Mouse (Mus musculus): ENCODE data around the gene Xylt1.
A peak's percentile ranks its signal among the peaks of the same experiment; 100 is the strongest.

Gene Xylt1

DNA sequence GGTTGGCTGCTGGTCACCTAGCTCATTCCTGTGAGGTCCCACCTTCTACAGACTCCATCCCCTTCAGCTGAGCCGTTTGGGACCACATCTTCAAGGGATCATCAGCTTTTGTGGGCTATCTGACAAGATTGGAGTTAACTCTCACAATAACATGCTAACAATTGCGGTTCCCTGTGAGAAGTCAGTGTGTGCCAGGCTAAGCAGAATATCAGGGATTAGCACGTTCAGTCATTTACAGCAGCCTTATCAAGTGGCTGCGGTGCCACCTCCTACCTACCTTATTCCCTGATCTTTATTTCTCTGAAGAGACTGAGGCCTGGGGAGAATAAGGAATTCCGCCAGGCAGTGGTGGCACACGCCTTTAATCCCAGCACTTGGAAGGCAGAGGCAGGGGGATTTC is 13.6 kb downstream of the Xylt1 start:
- no peak for DNase-seq (ENCODE audit: low spot score in 2 of 2)

DNA sequence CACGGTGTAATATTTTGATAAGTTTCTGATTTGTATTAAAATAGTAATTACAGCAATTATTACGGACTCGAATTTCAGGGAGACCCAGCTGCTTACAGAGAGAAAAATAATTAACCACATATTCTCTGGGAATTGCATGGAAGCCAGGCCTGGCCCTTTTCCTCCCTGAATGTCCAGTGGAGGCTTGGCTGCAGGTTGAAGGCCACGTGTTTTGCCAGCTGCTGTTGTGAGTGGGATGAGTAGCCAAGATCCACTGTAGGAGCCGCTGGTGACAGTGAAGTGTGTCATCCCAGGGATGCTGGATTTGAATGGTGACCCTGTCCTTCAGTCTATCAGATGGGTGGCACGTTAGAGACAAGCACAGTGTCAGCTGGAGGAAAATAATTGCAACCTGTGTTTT is 14.7 kb downstream of the Xylt1 start:
- DNase-seq (ENCODE audit: low spot score in 2 of 2) = no peak

DNA sequence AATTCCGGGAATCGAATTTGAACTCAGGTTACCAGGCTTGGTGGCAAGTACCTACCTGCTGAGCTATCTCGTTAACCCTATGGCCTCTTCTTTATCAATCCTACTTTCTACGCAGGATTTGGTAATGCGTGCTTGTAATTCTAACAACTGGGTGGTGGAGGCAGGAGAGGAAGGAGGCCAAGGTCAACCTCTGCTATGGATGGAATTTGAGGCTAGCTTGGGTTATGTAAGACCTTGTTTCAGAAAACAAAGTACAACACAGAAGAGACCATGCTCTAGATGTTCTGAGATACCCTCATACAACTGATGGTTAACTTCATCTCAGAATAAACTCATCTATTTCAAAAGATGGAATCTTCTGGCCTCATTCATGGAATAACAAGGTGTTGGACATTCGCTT is 17.1 kb downstream of the Xylt1 start:
- DNase-seq (ENCODE audit: low spot score in 2 of 2) = no peak

DNA sequence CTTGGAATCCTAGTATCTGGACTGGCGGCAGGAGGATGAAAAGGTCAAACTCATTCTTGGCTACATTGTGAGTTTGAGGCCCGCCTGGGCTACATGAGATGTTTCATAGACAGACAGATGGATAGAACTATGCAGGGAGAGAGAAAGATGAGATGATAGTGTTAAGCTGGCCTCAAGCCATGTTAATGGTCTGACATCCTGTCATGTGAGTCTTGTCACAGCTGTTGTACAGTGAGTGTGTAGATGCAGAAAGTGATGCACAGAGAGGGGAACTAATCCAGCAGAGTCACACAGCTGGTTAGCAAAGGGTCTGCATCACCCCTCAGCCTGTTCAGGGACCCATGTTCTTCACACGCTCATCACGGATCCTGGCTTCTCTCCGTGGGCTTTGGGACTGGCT is 19.2 kb downstream of the Xylt1 start:
- DNase-seq (ENCODE audit: low spot score in 2 of 2) = no peak

DNA sequence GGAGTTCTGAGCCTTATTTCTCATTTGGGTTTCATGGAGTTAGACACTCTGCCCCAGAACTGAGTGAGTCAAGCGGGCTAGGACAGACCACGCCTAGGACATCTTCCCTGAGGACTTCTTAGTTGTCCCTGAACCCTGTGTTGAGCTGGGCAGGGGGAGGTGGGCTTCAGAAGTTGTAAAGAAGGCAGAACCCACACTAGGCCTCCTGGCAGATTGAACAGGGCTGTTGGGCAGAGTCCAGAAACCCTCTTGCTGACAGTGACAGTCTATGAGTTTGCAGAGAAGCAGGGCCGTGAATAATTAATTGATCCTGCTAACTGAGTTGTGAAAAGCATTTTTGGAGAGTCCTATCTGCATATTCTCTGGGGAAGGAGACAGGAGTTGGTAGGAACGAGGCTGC is 20.8 kb downstream of the Xylt1 start:
- no peak for DNase-seq (ENCODE audit: low spot score in 2 of 2)

DNA sequence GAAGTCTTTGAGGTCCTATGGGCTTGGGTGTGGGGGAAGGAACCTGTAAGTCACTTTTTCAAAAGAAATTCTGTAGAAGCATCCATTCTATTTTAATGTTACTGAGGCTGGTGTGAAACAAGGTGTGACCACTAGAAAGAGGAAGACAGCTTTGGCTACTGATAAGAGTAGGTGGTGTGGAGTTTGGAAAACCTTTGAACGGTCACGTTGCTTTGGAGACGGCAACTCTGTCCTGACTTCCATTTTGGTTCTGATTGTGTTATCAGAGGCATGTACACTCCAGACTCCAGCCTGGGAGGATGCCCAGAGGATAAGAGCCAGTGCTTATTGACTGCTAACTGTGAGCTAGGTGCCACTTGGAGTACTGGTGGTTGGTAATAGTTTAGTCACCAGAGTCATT is 25.6 kb downstream of the Xylt1 start:
- no peak for DNase-seq (ENCODE audit: low spot score in 2 of 2)

DNA sequence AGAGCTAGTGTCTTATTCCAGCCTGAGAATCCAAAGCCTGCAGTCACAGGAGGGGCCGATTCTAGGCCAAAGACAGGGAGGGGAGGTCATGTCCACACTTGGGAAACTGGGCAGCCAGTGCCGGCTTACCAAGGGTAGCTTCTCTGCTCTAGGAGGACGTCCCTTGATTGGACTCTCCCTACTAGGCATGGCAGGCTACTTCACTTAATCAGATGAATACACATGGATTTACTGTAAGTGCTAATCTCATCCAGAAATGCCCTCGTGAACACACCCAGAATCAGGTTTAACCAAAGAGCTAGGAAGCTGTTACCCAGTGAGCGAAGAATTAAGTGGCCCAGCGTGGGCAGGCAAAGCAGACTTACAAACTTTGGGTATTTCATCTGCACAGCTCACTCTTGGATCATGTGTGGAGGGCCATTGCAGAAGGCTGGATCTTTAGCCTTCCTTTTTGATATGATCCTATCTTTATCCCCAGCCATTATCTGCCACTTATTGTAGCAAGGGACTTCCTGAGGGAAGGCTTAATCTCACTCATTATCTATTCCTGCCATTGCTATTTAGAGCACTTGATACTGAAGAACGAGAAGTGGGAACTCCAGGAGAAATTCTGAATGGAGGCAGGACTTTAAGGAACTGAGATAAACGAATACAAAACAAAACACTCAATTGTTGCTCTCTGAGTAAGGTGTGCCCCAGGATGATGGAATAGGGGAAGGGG is 28.6 kb downstream of the Xylt1 start:
- DNase-seq (ENCODE audit: low spot score in 2 of 2) = no peak

DNA sequence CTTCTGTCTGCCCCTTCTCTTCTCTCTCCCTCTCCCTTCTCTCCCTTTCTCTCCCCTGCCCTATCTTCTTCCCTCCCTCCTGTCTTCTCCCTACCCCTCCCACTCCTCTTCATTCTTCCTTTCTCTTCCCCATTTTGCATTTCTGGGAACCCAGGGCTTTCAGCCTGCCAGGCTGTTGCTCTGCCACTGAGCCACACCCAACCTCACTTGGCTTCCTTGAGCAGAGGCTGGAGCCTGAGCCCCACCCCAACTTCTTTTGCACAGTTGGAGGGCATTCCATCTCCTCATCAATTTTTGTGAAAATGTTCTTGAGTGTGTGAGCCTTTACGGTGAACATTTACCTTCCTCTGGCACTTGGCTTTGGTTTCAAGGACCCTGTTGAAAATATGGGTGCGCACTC is 31.1 kb downstream of the Xylt1 start:
- DNase-seq (ENCODE audit: low spot score in 2 of 2) = no peak

DNA sequence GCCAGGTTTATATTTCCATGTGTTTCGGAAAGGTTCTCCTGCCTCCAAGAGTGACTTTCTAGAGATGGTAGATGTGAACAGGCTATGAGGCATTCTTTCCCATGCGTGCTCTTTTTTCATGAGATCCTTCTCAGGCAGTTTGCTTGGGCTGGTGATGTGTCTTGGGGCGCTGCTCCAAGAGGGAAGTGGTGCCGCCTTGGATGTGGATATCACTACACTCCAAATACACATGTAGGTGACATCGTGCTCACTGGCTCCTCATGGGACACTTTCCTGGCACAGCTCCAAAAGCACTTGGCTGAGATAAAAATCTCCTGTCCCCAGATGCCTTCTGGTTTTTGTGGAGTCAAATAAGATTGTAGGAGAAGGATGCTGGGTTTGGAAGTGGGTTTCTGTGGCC is 31.6 kb downstream of the Xylt1 start:
- peak in 1 of 2 experiments; percentile 39 for DNase-seq (ENCODE audit: low spot score in 2 of 2)

DNA sequence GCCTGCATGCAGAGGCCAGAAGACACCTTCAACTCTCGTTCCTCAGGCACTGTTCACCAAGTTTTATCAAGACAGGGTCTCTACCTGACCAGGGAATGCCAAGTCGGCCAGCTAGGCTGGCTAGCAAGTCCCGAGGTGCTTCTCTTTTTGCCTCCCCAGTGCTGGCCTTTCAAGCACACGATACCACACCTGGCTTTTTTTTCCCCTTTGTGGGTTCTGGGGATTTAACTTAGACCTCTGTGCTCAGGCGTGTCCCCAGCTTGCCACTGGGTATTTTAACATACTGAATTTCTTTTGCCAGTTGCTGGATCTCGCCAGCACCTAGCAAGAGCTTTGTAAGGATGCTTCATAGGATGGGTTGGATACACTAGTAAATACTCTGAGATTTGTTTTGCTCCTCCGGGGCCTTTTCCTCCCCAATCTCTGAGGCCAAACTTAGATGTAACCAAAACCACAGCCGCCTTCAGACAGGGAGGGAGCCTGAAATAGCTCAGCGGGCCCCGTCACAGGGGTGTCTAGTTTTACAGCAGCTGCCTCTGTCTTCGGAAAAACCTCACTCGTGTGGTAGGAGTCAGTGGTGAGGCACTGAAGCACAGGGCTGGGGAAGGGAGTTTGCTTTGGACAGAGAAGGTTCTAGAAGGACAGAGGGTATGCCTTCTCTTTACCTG is 33.7 kb downstream of the Xylt1 start:
- peak; percentile 71 to 75 for DNase-seq (ENCODE audit: low spot score in 2 of 2)

DNA sequence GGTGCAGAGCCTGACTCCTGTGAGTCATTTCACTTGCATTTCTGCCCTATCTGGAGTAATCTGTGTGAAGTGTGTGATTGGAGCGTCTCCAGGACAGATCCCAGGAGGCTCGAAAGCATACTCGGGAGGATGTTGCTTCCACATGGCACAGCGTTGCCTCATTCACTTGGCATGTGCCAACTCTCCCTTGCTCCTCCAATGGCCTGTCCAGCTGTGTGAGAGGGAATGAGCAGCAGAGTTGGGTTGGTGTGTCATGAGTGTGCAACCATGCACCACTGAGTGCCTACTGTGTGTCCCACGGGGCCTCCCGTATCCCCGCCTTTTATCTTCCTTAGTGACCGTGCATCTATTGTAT is 34.2 kb downstream of the Xylt1 start:
- DNase-seq (ENCODE audit: low spot score in 2 of 2) = no peak

DNA sequence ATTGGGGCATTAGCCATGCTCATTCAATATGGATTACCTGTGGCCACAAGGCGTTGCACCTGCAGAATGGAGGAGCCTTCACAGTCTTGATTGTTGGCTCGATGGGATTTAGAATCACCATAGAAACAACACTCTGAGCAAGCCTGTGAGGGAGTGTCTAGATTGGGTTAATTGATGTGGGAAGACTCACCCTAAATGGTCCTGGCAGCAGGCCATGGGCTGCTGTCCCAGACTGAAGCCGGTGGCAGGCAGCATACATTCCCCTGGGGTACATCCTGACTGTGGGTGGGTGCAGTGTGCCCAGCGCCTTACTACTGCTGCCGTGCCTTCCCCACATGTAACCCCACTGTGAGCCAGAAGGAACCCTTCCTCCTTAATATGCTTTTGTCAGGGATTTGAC is 38.3 kb downstream of the Xylt1 start:
- DNase-seq (ENCODE audit: low spot score in 2 of 2) = no peak

DNA sequence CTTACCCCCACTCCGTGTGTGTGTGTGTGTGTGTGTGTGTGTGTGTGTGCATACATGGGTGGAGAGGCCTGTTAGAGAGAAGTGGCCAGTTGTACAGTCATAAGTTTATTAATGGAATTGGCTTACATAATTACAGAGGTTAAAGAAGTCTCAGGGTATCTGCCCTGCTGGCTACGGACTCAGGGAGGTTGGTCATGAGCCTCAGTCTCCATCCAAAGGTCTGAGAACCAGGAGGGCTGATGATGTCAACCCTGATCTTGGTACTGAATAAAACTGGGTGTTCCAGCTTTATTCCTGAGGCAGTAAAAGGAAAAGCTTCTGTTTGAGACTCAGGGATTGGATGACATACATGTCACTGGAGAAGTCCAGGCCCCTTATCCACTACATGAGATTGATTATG is 39.1 kb downstream of the Xylt1 start:
- no peak for DNase-seq (ENCODE audit: low spot score in 2 of 2)

DNA sequence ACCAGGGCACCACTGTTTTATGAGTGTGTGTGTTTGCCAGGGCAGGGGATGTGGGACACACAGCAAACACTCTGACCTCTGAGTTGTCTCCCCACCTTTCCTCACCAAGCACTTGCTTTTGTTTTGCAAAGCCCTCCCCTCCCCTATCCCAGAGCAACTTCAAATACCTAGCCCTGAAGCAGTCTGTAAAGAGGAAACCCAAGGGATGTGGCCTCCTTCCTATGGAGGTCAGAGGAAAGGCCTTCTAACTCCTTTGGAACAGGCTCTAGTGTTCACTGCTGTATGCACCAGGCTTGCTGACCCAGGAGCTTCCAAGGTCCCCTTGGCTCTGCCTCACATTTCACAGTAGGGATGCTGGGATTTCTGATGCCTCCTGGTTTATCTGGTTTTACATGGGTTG is 39.5 kb downstream of the Xylt1 start:
- DNase-seq (ENCODE audit: low spot score in 2 of 2) = no peak

DNA sequence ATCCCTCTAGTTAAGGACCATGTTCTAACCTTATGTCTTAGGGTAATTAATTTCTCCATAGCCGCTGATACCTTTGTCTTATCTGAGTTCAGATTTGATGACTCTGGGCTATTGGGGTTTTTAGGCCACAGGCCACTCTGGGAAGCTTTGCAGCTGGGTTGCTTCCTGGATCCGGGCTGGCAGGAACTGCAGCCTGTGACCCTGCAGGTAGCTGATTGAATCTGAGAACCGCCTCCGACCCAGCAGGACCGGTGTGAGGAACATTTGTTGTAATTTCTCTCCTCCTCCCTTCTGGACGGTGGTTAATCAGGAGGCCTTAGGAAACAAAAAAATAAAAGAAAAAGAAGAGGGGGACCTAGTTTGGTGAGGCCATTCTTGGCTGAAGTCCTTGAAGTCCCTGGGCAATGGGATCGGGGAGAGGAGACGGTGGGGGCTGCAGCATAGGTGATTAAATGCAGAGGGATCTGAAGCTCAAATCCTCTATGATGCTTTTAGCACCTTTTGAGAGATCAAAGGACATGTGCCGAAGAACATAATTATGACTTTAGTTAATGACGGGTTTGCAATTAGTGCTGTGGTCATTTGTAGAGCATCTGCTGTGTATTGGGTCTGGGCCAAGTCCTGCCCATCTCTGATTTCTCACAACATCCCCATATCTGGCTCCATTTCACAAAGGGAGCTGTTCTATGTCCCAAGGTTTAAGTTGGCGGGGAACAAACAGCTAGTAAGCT is 40.2 kb downstream of the Xylt1 start:
- DNase-seq (ENCODE audit: low spot score in 2 of 2) = no peak

DNA sequence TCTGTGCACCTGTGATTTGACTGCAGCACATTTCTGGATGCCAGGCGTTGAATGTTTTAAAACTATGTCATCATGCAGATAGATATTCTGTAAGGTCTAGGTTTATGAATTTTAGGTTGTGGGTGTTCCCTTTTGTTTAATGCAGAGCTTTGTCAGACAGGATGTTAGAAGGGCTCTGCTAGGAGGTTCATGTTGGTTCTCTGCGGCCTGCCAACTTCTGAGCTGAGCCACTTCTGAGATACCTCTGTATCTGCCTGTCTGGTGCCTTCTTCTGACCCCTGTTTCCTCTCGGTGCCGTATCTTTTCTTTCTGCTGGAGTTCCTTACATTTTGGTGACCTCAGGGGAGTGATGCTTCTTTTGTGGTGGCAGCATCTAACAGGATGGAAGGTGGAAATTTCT is 44.1 kb downstream of the Xylt1 start:
- no peak for DNase-seq (ENCODE audit: low spot score in 2 of 2)

DNA sequence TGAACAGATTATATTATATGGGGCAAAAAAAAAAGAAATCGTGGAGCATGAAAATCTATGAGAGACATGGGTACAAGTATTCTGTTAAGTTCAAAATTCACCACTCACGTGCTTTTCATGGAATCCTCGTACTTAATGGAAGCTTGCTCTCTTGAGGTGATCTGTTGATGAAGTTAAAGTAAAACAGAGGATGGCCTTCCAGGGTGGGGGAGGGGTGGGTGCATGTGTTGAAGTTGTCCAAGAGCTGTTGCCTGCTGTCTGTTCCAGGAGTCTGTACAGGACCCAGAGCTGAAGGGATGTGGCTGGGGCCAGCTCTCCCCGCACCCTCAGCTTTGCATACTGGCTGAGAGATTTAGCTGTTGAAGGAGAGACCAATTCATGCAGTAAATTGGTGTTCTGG is 45.6 kb downstream of the Xylt1 start:
- no peak for DNase-seq (ENCODE audit: low spot score in 2 of 2)

DNA sequence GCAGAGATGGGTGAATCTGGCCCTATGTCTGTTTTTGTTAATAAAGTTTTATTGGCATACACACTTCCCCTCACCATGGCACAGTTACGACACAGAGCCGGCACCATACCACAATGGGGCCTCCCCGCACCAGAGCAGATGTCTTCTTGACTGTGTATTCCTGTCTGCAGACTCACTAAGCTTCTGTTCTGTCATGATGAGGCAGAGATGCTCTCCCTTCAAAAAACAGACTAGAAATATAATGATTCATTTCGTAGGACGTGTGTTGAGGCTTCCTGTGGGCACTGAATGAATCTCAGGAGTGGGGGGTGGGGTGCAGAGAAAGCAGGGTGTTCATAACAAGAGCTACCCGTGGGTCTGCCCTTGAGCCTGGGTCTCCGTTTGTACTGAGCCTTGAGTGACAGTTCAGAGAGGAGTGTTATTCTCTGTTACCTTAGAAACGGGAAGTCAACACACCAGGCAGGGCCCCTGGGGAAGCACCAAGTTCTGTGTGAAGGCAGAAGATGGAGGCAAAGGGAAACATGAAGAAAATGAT is 48.0 kb downstream of the Xylt1 start:
- peak in 1 of 2 experiments; percentile 38 for DNase-seq (ENCODE audit: low spot score in 2 of 2)

DNA sequence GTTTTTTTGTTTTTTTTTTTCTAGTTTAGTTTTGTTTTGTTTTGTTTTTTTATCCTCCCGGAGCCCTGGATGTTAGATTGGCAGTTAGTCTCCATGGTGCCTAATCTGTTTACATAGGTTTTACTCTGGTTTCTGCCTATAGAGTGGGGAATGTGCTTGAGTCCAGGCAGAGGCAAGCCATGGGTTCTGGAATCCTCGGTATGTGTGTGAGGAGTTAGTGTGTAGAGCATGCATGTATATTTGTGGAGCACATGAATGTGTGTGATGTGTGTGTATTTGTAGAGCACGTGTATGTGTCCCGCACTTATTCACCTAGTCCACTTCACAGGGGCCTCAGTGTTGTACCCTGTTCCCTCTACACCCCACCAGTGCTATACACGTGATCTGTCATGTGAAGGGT is 48.7 kb downstream of the Xylt1 start:
- no peak for DNase-seq (ENCODE audit: low spot score in 2 of 2)

DNA sequence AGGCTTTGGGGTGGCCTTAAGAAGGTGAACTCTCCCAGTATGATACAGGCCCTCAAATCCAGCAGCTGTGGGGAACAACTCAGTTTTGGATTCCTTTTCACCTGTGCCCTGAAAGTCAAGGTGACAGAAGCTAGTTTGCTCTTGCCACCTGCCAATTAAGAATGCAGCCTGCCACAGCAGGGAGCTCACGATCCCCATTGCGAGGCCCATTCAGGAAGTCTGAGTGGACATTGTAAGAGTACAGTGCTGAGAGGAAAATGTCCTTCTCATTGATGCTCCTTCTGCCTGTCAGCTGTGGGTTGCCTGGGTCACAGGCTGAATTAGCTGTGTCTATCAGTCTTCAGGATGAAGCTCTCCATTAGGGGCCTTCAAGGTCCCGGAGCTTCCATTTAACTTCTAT is 49.1 kb downstream of the Xylt1 start:
- no peak for DNase-seq (ENCODE audit: low spot score in 2 of 2)

DNA sequence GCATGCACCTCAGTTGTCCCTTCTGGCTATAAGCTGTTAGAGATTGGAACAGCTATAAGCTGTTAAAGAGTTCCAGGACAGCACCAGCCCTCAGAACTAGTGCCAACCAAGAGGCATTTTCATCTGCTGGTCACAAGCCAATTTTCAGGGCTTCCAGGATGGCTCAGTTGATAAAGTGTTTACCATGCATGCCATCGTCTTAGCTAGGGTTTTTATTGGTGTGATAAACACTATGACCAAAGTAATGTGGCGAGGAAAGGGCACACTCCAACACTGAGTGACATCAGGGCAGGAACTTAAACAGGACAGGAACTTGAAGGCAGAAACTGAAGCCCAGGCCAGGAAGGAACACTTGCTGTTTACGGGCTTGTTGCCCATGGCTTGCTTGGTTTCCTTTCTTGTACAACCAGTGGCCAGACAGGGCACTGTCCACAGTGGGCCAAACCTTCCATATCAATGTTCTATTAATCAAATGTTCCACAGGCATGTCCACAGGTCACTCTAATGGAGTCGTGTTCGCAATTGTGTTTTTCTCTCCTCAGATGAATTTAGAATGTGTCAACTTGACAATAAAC is 49.7 kb downstream of the Xylt1 start:
- no peak for DNase-seq (ENCODE audit: low spot score in 2 of 2)

DNA sequence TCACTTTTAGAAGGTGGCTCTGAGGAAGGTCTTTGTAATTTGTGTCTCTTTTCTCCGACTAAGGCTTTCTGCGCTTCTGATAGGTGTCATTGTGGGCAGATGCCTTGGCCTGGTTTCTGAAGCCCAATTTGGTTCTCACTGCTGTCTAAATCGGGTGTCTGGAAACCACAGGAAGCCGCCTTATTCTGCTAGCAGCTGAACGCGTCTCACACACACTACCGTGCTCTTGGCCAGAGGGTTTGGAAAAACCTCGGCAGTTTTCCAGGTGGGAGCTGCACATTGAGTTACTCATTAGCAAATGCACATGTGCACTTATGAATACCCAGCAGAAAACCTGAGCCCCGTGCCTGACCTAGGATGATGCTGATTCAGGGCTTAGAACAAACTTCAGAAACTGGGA is 52.9 kb downstream of the Xylt1 start:
- peak; percentile 59 to 66 for DNase-seq (ENCODE audit: low spot score in 2 of 2)

DNA sequence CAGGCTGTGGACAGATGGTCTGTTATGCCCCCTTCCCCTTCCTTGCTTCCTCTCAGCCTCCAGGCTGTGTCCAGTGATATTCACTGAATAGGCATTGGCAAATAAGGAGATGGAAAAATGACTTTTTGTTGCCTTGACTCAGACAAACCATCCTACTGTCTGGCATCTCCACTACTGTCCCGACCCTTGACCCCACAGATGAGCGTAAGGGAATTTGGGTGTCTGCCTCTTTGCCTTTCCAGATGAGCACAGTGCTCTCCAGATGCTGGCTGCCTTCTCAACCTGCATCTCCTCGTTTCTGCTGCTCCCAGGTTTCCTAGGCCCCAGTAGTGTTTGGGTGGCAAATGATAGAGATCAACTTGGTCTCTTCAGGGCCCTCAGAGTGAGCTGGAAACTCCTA is 54.3 kb downstream of the Xylt1 start:
- no peak for DNase-seq (ENCODE audit: low spot score in 2 of 2)
